Mouse (Mus musculus): ENCODE measurements at regions not wholly inside any gene's neighbourhood (a gene's known extent, or its start where the extent isn't known, plus 50 kb on each side); places are given as distances from the start of the nearest gene placed in this dataset.

DNA sequence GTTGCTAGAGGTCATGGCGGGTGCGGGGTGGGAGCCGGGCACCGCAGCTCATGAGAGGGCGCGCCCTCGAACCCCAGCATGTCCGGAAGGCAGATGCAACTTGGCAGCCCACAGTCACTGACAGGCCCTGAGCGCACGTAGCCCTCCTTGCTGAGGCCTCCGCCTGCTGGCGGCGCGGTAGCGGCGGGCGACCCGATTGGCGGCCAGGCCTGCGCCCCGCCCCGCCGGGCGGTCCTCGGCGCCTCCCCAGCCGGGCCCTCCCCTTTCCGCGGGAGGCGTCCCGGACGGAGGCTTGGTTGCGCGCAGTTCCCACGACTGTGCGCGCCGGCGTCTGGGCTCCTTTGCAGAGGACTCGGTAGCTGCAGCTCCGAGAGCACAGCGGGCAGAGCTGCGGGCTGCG lies 301.9 kb downstream of the Hpcal1 start:
- peak; percentile 80 for DNase-seq (ENCODE audit: inconsistent ontology term)

DNA sequence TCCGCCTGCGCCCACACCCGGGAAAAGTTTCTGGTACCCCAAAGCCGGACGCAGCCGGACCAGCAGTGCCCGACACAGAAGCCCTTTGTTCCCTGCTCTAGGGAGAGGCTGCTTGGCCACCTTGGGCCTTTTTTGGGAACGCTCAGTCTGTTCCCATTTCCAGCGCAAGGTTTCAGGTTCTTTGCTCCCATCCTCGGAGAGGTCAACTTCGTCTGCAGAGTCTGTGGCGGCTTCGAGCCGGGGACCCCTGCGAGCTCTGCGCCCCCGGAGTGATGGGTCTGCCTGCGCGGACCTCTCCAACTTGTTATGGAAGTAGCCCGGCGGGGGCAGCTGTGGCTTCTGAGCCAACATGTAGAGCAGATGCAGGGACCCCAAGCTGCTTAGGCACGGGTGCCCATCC lies 302.7 kb downstream of the Hpcal1 start:
- peak; percentile 1 for DNase-seq (ENCODE audit: inconsistent ontology term)

All from Muller cell, postnatal 12 days (primary cell).